Mouse (Mus musculus) embryonic fibroblast, embryonic 13.5 days (primary cell): ENCODE data around the gene Vwc2.

ENCODE experiments used
- CTCF ChIP-seq: IDR thresholded peaks from 2 replicates; pipeline ENCODE4 v1.5.1; 2011; ENCODE audit warnings: mild to moderate bottlenecking, control low read depth, low read length, moderate library complexity, borderline replicate concordance; ENCODE audit not compliant: insufficient read depth
- POLR2A ChIP-seq: IDR thresholded peaks from 2 replicates; pipeline ENCODE4 v1.6.1; 2011; ENCODE audit warnings: low read depth, mild to moderate bottlenecking, control low read depth, low read length, moderate library complexity

- TF ChIP-seq POLR2A (no peak), CTCF (no peak)
These were observed 26.6 kb downstream of the Vwc2 start for GRCm38 (mm10) chr11:11140622-11141021.
